Comparison of ENCODE assay signal across 7 mouse cellular contexts in the genomic region with DNA sequence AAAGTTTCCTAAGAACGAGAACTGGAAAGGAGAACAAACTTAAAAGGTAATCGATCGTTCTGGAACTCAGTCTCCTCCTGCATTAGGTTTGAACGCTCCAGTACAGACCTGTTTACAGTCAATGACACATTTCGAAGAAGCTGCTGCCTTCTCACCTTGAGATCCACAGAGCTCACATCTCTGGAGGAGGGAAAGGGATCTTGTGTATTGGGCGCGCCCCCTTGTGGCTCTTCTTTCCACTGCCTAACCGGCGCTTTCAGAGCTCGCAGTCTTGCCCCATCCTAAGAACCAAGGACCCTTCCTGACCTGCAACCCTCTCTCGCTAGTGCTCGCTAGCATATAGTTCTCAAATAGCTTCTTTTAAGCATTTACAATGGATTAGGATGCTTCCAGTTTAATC. TPM values are rescaled to one million over a fixed set of nuclear protein-coding genes. Genes with fewer than 3 reads are reported as not detected.
DNase-seq lines count a peak whose midpoint lies in the region; ATAC-seq lines count a peak whose summit lies in the region.

No protein-coding gene starts in this region.

- H3K27ac ChIP-seq in embryonic facial prominence, embryonic 14.5 days (replicated peaks; ENCODE audit: low read depth, low read length) = no peak overlapping the region
- no peak overlapping the region for H3K27ac ChIP-seq in heart, embryonic 11.5 days (ENCODE audit: low read depth, low read length)
- no peak overlapping the region for H3K27ac ChIP-seq in kidney, embryonic 15.5 days

- H3K9me3 ChIP-seq in embryonic facial prominence, embryonic 14.5 days (ENCODE audit: control insufficient read depth, low read length) = no peaks in the 10 kb centered on the region
- no peaks in the 10 kb centered on the region for H3K9me3 ChIP-seq in heart, embryonic 11.5 days (replicated peaks; ENCODE audit: control insufficient read depth, low read length)
- H3K9me3 ChIP-seq in kidney, embryonic 15.5 days (replicated peaks) = no peaks in the 10 kb centered on the region

- peak; percentile 84 to 87 for DNase-seq in adrenal gland, postnatal 36 days
- DNase-seq in embryonic facial prominence, embryonic 14.5 days (ENCODE audit: low spot score) = peak; percentile 92
- peak; percentile 66 for DNase-seq in liver
- DNase-seq in spleen, postnatal 36 days (ENCODE audit: low spot score in 2 of 2) = peak; percentile 35 to 46

- H3K27me3 ChIP-seq in embryonic facial prominence, embryonic 14.5 days (replicated peaks; ENCODE audit: control insufficient read depth, insufficient read depth, low read length) = peaks cover 10% of the 10 kb centered on the region
- H3K27me3 ChIP-seq in heart, embryonic 11.5 days (ENCODE audit: control insufficient read depth, insufficient read depth, low read length) = peaks cover 9% of the 10 kb centered on the region
- peaks cover 12% of the 10 kb centered on the region; the same call in 1 of the 2 replicates for H3K27me3 ChIP-seq in kidney, embryonic 15.5 days

- peak overlapping the region; percentile 1; the same call in 1 of the 2 replicates for H3K9ac ChIP-seq in embryonic facial prominence, embryonic 14.5 days (ENCODE audit: low read depth, low read length)
- no peak overlapping the region for H3K9ac ChIP-seq in heart, embryonic 11.5 days (ENCODE audit: low read depth, low read length)
- H3K9ac ChIP-seq in kidney, embryonic 15.5 days = no peak overlapping the region

- no peaks in the 10 kb centered on the region for H3K36me3 ChIP-seq in embryonic facial prominence, embryonic 14.5 days (ENCODE audit: control insufficient read depth, insufficient read depth, low read length)
- no peaks in the 10 kb centered on the region for H3K36me3 ChIP-seq in heart, embryonic 11.5 days (ENCODE audit: control insufficient read depth, insufficient read depth, low read length)
- no peaks in the 10 kb centered on the region for H3K36me3 ChIP-seq in kidney, embryonic 15.5 days

- 9% methylated on average over 12 of the region's 12 CpGs for WGBS in embryonic facial prominence, embryonic 14.5 days
- WGBS in heart, embryonic 11.5 days (ENCODE audit: insufficient replicate concordance) = 13% methylated on average over 12 of the region's 12 CpGs
- 12% methylated on average over 12 of the region's 12 CpGs for WGBS in kidney, embryonic 15.5 days

- peak overlapping the region; percentile 19 for H3K4me3 ChIP-seq in embryonic facial prominence, embryonic 14.5 days (ENCODE audit: low read depth, low read length)
- H3K4me3 ChIP-seq in heart, embryonic 11.5 days (ENCODE audit: low read depth, low read length) = no peak overlapping the region
- H3K4me3 ChIP-seq in kidney, embryonic 15.5 days (replicated peaks) = no peak overlapping the region

- H3K4me1 ChIP-seq in embryonic facial prominence, embryonic 14.5 days (ENCODE audit: control insufficient read depth, insufficient read depth, low read length) = peaks cover 3% of the 10 kb centered on the region; the same call in 1 of the 2 replicates
- peaks cover 3% of the 10 kb centered on the region; the same call in 1 of the 2 replicates for H3K4me1 ChIP-seq in heart, embryonic 11.5 days (ENCODE audit: control insufficient read depth, insufficient read depth, low read length)
- H3K4me1 ChIP-seq in kidney, embryonic 15.5 days = peaks cover 15% of the 10 kb centered on the region

- ATAC-seq in embryonic facial prominence, embryonic 14.5 days (ENCODE audit: low read depth) = peak; percentile 84
- ATAC-seq in heart, embryonic 11.5 days (replicated peaks; ENCODE audit: insufficient number of reproducible peaks, low FRiP score, low TSS enrichment) = no peak
- peak; percentile 61; the same call in 1 of the 2 replicates for ATAC-seq in kidney, embryonic 15.5 days (replicated peaks; ENCODE audit: low FRiP score)
- peak; percentile 45; the same call in 1 of the 2 replicates for ATAC-seq in monocyte, adult 5-6 weeks (replicated peaks; ENCODE audit: insufficient number of reproducible peaks, low FRiP score, low TSS enrichment, poor library complexity, severe bottlenecking)

- peak overlapping the region; percentile 44 for H3K4me2 ChIP-seq in embryonic facial prominence, embryonic 14.5 days (ENCODE audit: low read depth, low read length)
- H3K4me2 ChIP-seq in heart, embryonic 11.5 days = peak overlapping the region; percentile 60
- H3K4me2 ChIP-seq in kidney, embryonic 15.5 days = peak overlapping the region; percentile 62

RNA-seq across cellular contexts. Expression of gene Sst, which starts 8.1 kb away (rescaled TPM):
- not detected for total RNA-seq in adrenal gland, postnatal 36 days (2021)
- 2.4 and 2.7 TPM in 2 replicates for polyA plus RNA-seq in embryonic facial prominence, embryonic 14.5 days (2014; fragmentation: Nextera tagmentation; extraction: Ambion mirVana)
- polyA plus RNA-seq in heart, embryonic 11.5 days (2014; fragmentation: Nextera tagmentation; extraction: Ambion mirVana) = 1.3 and 1.5 TPM in 2 replicates
- 1.4 TPM in 1 of 2 replicates, not detected in the other for polyA plus RNA-seq in kidney, embryonic 15.5 days (2015; fragmentation: Nextera tagmentation; extraction: Ambion mirVana)
- not detected in 3 replicates for total RNA-seq in monocyte, adult 5-6 weeks (2017)

RNA-seq across cellular contexts. Expression of gene Rtp2, which starts 33.4 kb away (rescaled TPM):
- not detected for total RNA-seq in adrenal gland, postnatal 36 days (2021)
- 0.79 and 0.84 TPM in 2 replicates for polyA plus RNA-seq in embryonic facial prominence, embryonic 14.5 days (2014; fragmentation: Nextera tagmentation; extraction: Ambion mirVana)
- not detected in 2 replicates for polyA plus RNA-seq in heart, embryonic 11.5 days (2014; fragmentation: Nextera tagmentation; extraction: Ambion mirVana)
- not detected in 2 replicates for polyA plus RNA-seq in kidney, embryonic 15.5 days (2015; fragmentation: Nextera tagmentation; extraction: Ambion mirVana)
- not detected in 3 replicates for total RNA-seq in monocyte, adult 5-6 weeks (2017)

Comparison
In these comparisons a context has a peak if more than half of its experiments do, and no peak if none do; other contexts are left out.
1. DNase-seq: peak in every context shown above with its lines; median percentile 92 in embryonic facial prominence, embryonic 14.5 days; 86 in adrenal gland, postnatal 36 days; 66 in liver; 40 in spleen, postnatal 36 days.